Mouse (Mus musculus) layer of hippocampus, postnatal 10 days (tissue): ENCODE results near the gene Palld. TPM values are rescaled to one million over a fixed set of nuclear protein-coding genes. Genes with fewer than 3 reads are reported as not detected.

Experiments used
- DNase-seq, 2 experiments: peaks; one replicate each; pipeline ENCODE4 v3.0.0; 2021; ENCODE audit warnings: low spot score in 2 of 2
- long read RNA-seq: library from polyadenylated mRNA; stranded (forward); transcript quantifications from one replicate; pipeline ENCODE4 v2.0.0, GENCODE M21; 2023
- total RNA-seq, 2 experiments: library from RNA; stranded (reverse); gene quantifications; 2 replicates each; pipeline ENCODE4 v1.2.3; 2021

Gene Palld
- total RNA-seq = 1 to 10 TPM; 9.5 to 9.9 TPM
- long read RNA-seq, partial matches to known transcripts = 7 of 9 reads
- long read RNA-seq, other reads (novel, unspliced or antisense) = 1 of 9 reads

DNA sequence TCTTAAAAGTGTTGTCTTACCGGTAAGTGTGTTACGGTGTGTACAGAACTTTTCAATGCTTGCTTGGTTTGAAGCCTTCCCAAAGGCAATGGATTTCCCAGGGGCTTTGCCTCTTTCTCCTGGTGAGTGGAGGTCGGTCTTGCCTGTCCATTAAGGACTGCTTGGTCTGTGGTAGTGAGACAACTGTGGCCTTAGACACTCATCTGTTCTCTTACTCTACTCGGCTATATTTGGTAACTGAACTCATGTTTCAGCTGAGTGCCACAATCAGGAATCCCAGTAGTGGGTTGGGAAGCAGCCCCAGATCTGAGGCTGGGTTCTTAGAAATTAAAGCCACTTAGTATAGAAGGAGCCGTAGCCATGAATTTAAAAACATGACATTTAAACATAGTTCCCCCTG lies at the start of gene Palld:
Gene Palld, minus strand, starts transcription at position 170 of the 400 bp plus-strand sequence.
- no peak for DNase-seq

- DNase-seq = no peak
These were observed 35.1 kb upstream of the Palld start for GRCm38 (mm10) chr8:61937576-61937975.

DNA sequence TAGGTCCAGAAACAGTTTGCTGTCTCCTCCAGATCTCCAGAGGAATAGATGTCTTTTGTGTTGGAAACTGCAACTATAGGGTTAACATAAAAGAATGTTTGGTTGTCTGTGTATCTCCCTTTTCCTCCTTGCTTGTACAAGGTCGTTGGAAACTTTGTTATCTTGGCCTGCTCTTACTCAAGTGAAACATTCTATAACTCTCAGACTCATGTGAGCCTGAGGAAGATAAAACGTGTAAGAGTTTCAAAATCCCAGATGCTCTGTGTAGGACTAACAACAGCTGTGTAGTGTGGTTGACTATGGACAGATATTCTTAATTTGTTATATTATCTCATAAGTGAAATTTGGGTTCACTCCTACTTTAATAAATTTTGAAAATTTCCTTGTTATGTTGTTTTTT lies 30.8 kb upstream of the Palld start:
- no peak for DNase-seq

GRCm38 (mm10) chr8:61927777-61928494 lies 25.4 kb upstream of the Palld start, which contains the start of gene Ddx60:
Gene Ddx60 (plus strand): TSS chr8:61928087.
- DNase-seq = peak; percentile 56 to 61

DNA sequence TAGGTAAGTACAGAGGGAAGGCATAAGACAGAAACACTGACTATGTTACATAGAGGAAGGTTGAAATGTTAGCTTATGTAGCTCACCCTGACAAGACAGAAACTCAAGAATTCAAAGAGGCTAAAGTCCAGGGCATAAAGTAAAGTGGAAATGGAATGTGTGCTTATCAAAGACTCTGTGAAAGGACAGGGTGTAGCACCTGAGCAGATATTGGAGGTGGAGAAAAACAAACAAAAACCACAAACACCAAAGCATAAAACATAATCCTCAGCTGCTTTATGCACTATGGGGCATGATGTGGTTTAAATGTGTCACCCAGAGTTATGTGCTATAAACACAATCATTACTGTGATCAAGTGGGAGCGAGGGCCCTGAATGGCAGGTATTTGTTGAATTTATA lies 22.0 kb upstream of the Palld start:
- no peak for DNase-seq

DNA sequence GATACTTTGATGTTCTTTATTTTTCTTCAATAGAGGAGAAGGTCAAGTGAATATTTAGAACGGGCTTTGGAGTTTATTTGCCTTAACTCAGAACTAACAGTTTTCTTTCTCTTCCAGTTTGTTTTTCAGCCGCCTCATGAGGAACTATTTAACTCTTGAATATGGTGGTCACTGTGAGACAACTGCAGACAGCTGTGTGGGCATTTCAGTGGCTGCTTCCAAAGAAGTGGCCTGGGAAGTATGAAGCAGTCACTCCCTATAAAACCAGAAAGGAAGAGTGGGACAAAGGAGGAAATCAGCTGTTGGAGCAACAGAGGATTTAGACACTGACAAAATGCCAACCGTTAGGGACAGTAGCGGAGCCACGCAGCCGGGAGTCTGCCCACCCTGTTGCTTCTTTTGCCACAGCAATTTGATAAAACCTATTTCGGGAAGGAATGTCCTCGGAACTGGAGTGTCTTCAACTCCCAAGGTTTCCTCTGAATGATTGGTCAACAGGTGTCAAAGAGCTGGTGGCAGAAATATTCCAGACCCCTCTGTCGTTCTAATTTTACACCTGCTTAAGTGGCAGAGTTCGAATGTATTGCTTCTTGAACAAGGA lies 19.1 kb upstream of the Palld start:
- no peak for DNase-seq

DNA sequence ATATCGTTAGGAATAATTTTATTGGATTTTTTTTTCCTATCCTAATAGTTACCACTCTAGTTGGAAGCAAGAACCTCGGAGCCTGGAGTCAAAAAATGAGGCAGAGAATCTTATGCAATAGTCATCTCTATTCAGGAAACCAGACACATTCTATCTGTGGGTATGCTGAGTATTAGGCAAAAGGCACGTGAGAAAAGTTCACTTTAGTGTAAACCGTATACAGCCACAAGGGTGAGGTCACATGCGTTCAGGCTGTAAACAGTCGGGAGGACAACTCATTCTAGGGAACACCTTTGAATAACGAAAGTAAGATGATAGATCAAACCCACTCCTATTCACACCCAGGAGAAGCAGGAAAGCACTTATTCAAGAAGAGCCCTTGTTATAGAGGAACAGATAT lies 17.9 kb upstream of the Palld start:
- DNase-seq = no peak

DNA sequence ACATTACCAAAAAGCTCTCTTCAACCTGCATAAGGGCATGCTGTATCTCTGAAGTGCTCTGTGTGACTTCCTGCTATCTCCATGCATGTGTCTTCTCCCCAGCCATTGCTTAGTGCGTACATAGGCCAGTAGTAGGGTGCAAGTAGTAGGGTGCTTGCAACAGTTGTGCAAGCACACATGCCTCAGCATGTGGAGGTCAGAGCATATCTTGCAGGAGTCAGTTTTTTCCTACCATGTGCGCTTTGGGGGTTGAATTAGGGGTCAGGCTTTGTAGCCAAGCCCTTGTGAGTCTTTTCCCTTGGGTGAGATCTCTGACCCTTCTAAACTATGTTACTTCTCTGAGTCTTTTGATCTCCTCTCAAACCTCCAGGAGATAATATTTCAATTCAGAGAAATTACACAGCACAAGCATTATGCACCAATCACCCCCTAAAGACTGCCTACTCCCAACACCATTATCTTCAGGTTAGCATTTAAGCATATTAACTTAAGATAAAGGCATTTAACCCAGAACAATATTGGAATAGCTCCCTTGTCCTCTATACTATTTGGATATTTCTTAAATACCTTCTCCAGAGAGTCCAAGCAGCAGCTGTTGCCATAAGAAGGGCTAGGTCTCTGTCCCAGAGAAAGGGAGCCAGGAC lies 16.8 kb upstream of the Palld start:
- no peak for DNase-seq

DNA sequence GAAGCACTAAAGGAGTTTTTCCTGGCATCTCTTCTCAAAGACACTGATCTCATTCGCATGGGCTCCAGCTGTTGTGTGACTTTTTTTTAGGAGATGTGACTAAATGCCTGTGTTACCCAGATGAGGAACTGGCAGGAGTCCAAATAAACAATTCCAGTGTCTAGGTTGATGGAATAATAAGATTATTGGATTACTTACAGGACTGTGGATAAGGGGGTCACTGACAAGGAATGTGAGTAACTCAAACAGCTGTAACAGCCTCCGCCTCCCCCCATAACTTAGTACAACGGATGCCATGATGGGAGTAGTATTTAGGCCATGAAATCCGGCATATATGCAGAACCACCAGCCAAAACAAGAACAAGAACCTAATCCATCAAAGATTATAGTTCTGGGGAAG lies 14.8 kb upstream of the Palld start:
- DNase-seq = no peak

DNA sequence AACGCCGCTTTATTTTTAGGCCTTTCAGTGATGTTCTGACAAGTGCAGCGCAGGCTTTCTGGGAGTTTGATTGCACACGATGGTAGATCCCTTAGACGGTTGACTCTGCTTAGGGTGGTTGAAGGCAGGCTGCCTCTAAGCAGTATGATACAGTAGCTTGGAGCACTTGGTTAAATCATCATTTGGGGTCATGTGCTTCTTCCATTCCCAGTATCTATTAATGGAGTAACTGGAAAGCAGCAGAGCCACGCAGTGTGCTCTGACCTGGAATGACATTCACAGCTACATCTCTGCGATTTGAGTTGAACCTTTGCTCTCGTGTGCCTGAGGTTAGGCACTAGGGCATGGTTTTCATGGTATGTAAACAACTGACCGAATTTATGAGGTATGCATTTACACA lies 11.5 kb upstream of the Palld start:
- DNase-seq = no peak

GRCm38 (mm10) chr8:61912817-61913216 lies 10.3 kb upstream of the Palld start:
- DNase-seq = no peak

GRCm38 (mm10) chr8:61909313-61909712 lies 6.8 kb upstream of the Palld start:
- DNase-seq = no peak

- no peak for DNase-seq
These were observed 6.1 kb upstream of the Palld start for GRCm38 (mm10) chr8:61908303-61909215.

GRCm38 (mm10) chr8:61901028-61901717 lies 1.3 kb downstream of the Palld start:
- no peak for DNase-seq

DNA sequence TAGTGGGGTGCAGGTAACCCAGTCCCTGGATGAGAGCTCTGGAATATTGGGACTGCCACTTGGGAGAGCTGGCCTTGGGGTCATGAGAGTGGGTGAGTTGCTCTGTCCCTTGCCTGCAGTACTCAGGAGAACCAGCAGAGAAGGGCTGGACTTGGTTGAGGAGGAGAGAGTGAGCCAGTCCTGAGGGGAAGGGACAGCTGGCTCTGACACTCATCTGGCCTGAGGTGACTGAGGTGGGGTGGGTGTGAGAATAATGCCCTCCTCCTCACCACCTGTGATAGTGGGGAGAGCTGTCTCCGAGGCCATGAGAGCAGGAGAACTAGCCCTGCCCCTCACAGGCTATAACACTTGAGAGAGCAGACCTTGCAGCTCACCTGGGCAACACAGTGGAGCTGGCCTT lies 5.1 kb downstream of the Palld start:
- DNase-seq = no peak

- no peak for DNase-seq
These were observed 5.7 kb downstream of the Palld start for GRCm38 (mm10) chr8:61896742-61897141.

- DNase-seq = peak; percentile 64 to 75
These were observed 8.4 kb downstream of the Palld start for GRCm38 (mm10) chr8:61894062-61894461.

DNA sequence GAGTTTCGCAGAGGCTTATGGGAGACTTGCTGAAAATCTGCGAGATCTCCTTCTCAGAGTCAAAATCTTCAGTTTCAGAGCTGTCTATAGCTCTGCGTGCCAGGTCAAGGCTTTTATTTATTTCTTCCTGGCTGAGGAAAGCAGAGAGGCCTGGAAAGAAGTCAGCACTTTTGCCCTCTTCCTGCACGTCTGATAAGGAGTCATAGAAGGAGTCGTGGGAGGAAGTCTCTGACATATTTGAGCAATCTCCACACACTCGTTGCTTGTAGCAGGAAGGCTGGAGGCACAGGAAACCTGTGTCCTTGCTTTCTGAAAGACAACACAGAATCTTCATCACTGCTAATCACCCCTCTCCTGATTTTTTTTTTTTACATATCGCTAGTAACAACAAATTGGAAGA lies 24.9 kb downstream of the Palld start:
- DNase-seq = no peak

GRCm38 (mm10) chr8:61875290-61875689 lies 27.2 kb downstream of the Palld start:
- peak; percentile 59 to 72 for DNase-seq

- DNase-seq = no peak
These were observed 28.5 kb downstream of the Palld start for GRCm38 (mm10) chr8:61873994-61874393.

GRCm38 (mm10) chr8:61868481-61868880 lies 34.0 kb downstream of the Palld start:
- DNase-seq = no peak
